Mouse (Mus musculus): ENCODE measurements around the gene Cyp4f37. TPM values are rescaled to one million over a fixed set of nuclear protein-coding genes. Genes with fewer than 3 reads are reported as not detected.
"Not testable (repeated sequence)": the region's sequence is repeated elsewhere in the genome, so short reads cannot be mapped to it uniquely, and the experiment has no call there.

Gene Cyp4f37
- not detected for total RNA-seq (2021)
- long read RNA-seq, experiment 1 = 0 reads
- long read RNA-seq, experiment 2 = 0 reads

DNA sequence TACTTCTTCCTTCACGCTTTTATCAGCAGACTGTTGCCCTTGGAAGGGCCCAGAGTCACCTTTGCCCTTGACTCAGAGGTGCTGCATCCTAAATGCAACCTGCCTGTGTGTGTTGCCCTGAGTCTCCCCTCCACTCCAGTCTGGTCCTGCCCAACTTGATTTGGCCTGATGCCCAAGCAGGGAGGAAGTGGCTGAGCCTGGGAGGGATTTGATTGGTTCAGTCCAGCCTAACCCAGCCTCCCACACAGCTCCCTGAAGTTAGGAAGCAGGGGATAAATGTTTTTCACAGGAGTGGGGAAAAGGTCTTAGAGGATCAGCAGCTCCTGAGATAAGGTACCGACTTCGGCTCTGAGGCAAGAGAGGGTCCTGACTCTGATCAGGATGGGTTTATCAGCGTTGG, at the start of gene Cyp4f37:
Gene Cyp4f37, plus strand, starts transcription at position 292 of the 400 bp plus-strand sequence.
- intact Hi-C loops (cut with DNase I) = loop anchor here (5.0 kb wide), 1 partner anchor 84 kb away; the partner anchor contains the start of gene Cyp4f16
- not testable (repeated sequence) for DNase-seq (ENCODE audit: low spot score in 2 of 2)

DNA sequence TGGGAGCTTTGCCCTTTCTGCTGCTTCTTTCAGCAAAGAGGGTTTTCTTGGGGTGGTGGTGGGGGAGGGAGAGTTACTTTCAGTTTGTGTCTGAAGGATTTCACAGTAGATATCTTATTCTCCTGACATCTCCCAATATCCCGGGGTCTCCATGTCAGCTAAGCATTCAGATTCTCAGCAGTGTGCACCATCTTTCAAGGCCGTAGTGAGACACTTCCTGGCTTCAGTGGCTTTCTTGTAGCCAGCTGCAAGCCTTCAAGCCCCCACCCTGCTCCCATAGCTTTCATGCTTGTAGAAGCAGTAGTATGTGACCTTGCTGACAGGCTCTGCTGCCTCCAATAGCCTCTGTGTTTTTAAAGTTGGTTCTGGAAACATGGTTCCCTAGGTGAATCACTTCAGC, 47.8 kb upstream of the Cyp4f37 start:
- DNase-seq (ENCODE audit: low spot score in 2 of 2); intact Hi-C loops (cut with DNase I): not testable (repeated sequence)

DNA sequence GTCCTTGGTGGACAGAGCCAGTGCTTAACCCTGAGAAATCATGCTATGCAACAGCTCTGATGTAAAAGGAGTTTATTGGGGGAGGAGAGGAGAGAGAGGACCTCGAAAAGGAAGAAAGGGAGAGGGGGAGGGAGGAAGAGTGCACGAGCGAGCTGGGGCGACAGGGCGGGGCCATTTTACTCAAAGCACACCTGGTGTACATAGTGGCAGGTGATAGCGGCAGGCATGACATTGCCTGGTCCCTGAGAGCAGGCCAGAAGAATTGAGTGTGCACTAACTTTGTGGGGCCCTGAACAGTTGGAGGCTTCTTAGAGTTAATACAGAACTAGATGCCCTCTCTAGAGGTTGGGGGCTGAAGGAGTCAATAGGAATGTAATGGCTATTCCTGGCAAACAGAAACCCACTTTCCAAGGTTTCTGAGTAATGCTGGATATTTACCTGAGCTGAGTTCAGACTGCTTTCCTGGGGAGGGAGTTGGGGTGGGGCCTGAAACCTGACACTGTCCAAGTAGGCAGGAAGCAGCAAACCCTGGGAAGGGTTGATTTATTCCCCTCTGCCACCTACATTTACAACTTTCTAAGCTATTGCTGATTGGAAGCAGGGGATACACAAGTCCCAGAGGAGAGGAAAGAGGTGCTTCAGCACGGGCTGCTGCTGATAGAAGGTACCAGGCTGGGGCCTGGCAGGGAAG, 43.5 kb upstream of the Cyp4f37 start:
- DNase-seq (ENCODE audit: low spot score in 2 of 2) = no peak
- intact Hi-C loops (cut with DNase I) = no loop called here

DNA sequence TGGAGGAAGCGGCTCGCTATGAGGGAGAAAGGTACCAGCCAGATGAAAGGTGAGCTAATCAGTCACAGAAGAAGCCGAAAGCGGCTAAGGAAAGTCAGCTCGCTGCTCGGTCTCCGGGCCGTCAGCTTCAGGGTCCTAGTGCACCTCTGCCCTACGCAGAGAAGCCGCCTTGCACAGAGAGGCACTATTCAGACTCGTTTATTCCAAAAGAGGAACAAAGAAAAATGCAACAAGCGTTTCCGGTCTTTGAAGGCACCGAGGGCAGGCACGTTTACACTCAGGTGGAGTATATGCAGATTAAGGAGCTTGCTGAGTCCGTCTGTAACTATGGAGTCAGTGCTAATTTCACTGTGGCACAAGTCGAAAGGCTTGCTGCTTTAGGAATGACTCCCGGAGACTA, 24.6 kb upstream of the Cyp4f37 start:
- intact Hi-C loops (cut with DNase I) = no loop called here
- no peak for DNase-seq (ENCODE audit: low spot score in 2 of 2)

DNA sequence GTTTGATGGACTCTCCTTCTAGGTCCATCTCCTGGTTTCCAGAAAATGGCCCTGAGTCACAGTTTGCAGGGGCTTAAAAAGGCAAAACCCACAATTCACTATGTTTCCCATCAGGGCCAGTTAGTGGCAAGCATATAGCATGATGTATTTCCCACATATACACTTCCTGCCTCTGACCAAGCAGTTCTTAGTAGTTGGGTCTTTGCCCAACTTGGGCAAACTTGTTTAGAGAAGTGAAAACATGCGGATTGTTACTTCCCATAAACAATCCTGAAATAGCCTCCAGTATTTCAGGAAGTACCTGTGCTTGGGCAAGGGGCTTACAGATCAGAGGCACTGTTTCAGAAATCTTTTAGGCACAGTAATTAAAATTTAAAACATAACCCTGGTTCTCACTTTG, 13.1 kb upstream of the Cyp4f37 start:
- intact Hi-C loops (cut with DNase I) = no loop called here
- DNase-seq (ENCODE audit: low spot score in 2 of 2) = peak; percentile 2 to 5

DNA sequence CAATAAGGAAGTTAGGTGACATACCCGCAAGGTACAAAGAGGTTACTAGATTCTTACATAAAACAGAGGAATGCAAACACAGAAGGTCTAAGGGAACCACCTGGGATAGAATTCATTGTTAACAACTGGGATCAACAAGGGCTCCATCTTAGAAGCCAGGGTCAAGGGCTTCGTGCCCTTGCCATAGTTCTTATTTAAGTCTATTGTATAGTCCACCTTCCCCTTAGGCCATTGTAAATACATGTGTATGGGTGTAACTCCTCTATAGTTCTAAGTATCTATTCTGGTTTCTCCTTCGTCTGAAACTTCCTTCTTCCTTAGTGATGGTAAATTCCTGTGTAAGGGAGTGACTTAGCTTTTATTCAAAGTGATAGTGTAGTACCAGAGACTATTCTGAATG, 10.9 kb upstream of the Cyp4f37 start:
- intact Hi-C loops (cut with DNase I); DNase-seq (ENCODE audit: low spot score in 2 of 2): not testable (repeated sequence)

DNA sequence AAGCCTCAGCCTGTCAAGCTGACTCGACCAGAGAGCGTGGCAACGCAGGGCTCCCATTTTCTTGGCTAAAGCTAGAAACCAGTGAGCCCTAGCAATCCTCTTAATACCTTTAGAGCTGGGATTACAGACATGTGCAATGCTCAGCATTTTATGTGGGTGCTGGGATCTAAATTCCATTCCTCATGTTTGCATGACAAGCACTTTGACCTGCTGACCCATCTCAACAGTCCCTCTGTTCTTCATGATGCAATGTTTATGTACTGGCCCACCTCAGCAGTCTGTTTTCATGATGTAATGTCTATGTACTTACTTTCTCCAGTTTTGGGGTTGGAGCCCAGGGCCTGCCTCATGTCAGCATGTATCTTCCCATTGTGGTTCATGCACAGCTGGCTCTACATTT, 10.2 kb upstream of the Cyp4f37 start:
- no peak for DNase-seq (ENCODE audit: low spot score in 2 of 2)
- intact Hi-C loops (cut with DNase I) = no loop called here

DNA sequence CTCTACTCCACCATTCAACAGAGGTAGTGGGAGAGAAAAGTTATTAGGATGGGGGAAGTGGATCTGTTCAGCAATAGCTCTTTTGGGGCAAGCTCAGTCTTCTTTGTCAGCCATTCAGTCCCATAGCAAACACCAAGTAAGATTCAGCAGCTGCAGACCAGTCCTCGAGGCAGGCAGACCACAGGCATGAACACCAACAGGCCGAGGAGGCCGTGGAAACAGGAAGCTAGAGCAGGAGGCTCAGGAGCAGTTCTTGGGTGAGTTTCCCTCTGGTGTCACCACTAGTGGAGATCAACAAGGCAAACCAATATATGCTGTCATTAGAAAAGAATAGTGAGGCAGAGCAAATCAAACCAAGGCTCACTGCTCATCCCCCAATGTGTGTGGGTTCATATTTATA, 8.7 kb upstream of the Cyp4f37 start:
- no peak for DNase-seq (ENCODE audit: low spot score in 2 of 2)
- intact Hi-C loops (cut with DNase I) = no loop called here

DNA sequence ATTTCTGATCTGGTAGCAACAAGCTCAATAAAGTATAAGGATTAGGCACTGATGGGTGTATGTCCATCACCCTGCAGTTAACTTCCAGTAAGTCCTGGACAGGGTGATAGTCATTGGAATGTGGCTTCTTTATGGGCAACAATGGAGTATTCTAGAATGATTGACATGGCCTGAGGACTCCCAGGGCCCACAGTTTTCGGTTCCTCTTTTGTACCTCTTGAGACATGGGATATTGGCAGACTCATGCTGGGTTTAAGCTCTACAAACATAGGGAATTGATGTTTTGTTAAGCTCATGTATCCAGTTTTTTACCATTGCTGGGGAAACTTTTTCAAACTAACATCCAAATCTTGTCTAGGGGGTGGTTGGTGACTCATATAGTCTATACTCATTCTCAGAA, 3.9 kb upstream of the Cyp4f37 start:
- intact Hi-C loops (cut with DNase I) = no loop called here
- DNase-seq (ENCODE audit: low spot score in 2 of 2) = no peak

DNA sequence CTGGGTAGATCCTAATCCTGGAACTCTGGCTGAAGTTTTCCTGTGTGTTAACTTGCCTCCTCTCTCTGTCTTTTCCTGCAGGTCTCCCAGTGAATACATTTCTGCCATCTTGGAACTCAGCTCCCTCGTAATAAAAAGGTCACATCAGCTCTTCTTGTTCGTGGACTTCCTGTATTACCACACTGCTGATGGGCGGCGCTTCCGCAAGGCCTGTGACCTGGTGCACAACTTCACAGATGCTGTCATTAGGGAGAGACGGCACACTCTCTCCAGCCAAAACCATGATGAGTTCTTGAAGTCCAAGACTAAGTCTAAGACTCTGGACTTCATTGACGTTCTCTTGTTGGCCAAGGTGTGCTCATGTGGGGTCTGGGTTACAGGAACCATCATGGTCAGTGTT, 8.6 kb downstream of the Cyp4f37 start:
- DNase-seq (ENCODE audit: low spot score in 2 of 2); intact Hi-C loops (cut with DNase I): not testable (repeated sequence)

DNA sequence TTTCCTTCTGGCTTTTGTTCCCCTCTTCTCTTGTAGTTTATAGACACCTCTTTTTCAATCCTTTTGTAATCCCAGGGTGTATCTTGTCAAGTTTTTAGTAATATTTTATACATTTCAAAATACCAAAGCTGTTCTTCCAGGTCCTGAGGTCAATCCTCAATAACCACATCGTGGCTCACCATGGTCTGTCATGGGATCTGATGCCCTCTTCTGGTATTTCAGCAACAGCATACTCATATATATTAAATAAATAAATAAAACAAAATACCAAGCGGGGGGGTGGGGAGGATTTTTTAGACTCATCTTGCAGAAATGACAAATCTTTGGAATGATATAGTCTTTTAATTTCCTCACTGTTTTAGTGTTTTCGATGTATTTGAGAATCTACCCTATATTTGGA, 10.8 kb downstream of the Cyp4f37 start:
- DNase-seq (ENCODE audit: low spot score in 2 of 2) = no peak
- intact Hi-C loops (cut with DNase I) = no loop called here

DNA sequence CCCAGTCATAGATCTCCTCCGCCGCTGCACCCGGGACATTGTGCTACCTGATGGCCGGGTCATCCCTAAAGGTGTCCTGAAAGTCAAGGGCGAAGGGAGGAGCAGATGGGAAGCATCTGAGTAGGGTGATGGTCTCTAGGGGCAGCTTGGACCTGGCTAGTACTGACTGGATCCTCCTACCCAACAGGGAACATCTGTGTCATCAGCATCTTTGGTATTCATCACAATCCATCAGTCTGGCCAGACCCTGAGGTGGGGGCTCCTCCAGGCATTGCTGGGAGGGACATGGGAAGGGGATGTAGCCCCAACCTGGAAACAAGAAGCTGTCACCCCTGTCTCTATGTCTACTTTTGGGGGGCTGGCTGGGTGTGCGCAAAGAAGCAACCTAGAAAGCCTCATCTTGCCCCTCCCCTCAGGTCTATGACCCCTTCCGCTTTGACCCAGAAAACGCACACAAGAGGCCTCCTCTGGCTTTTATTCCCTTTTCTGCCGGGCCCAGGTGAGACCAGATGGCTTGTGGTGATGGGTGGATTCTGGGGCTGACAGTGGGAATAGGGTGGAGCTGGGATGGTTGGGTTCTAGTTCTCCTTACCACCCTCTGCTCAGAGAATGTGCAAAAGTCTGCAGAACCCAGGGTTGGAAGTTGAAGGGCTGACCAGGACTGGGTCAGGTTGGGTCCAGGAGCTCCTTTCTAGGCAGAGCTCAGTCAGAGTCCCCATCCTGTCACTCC, 13.3 kb downstream of the Cyp4f37 start:
- intact Hi-C loops (cut with DNase I); DNase-seq (ENCODE audit: low spot score in 2 of 2): not testable (repeated sequence)

DNA sequence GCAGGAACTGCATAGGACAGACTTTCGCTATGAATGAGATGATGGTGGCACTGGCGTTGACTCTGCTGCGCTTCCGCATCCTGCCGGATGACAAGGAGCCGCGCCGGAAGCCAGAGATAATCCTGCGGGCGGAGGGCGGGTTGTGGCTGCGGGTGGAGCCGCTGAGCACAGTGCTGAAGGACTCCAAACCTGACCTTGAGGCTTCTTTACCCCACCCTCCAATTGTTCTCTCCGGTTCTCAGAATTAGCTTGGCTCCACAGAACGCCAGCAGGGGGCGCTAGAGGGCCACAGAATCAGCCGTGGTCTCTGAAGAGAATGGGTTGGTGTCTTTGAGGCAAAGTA, 13.8 kb downstream of the Cyp4f37 start:
- intact Hi-C loops (cut with DNase I) = no loop called here
- DNase-seq (ENCODE audit: low spot score in 2 of 2) = peak; percentile 80 to 88

DNA sequence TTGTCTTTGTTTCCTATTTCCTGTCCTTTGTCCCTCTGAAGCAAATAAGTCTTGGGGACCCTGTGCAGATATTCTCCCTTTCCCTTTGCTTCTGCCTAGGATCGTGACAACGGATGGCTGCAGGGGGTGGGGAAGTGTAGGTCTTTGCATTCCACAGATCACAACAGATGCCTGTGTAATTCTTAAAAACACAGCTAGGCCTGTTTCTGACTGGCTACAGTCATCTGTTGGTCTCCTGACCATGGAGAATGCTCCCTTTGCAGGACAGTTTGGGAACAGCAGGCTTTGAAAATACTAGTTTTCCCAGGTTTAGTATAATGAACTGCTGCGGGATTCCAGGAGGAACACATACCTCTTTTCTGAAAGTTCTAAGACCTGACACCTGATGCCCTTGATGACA, 15.2 kb downstream of the Cyp4f37 start:
- intact Hi-C loops (cut with DNase I) = no loop called here

DNA sequence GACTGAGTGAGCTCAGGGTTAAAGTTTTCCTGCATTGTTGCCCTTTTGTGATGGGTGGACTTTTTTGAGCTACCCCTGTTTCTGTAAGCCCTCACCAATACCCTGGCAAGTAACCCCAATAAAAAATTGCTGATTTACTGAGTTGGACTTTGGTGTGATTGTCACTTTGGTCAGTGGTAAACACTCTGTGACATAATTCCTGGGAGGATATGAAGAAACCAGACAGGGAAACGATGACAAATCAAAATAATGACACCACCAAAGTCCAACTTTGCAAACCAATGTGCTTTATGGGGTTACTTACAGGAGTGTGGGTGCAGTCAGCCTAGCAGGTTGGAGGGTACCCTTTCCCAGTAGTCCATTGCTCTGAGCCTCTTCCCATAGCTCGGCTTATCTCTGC, 16.0 kb downstream of the Cyp4f37 start:
- intact Hi-C loops (cut with DNase I) = no loop called here

More for the DNA sequence above, 15.2 kb downstream of the Cyp4f37 start:
- DNase-seq (ENCODE audit: low spot score in 2 of 2) = no peak

DNA sequence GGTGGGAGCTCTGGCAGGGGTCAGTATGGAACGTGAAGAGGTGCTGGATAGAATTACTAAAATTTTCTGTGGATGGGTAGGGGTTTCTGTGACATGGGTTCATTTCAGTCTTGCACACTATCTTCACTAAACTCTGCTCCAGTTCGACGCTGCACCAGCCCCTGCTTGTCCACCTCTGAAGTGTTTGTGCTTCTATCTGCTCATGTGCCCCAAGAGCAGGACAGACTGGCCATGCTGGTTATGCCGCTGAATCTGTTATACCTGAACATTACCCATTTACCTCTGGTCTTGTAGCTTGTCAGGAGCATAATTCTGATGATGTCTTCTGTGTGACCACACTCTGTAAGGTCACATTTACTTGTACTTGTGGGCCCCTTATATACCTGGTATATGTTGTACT, 25.5 kb downstream of the Cyp4f37 start:
- intact Hi-C loops (cut with DNase I) = no loop called here
- DNase-seq (ENCODE audit: low spot score in 2 of 2) = no peak

More for the DNA sequence above, 16.0 kb downstream of the Cyp4f37 start:
- DNase-seq (ENCODE audit: low spot score in 2 of 2) = no peak

DNA sequence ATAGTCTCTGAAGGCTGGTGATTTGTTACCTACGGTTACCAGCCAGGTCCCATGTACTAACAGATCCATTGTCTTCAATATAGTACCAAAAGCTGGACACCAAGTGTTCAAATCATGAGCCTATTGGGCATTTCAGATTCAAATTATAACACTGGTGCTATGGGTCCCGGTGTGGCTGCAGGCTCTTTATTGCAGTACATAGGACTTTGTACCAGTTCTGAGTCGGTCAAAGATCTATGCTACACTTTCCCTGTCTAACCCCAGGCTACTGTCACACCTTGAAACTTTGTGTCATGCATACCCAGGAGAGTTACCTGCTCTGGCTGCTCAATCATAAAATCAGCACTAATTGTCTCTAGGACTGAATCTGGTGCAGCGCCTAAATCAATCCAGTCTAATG, 32.8 kb downstream of the Cyp4f37 start:
- intact Hi-C loops (cut with DNase I) = no loop called here
- DNase-seq (ENCODE audit: low spot score in 2 of 2) = no peak

DNA sequence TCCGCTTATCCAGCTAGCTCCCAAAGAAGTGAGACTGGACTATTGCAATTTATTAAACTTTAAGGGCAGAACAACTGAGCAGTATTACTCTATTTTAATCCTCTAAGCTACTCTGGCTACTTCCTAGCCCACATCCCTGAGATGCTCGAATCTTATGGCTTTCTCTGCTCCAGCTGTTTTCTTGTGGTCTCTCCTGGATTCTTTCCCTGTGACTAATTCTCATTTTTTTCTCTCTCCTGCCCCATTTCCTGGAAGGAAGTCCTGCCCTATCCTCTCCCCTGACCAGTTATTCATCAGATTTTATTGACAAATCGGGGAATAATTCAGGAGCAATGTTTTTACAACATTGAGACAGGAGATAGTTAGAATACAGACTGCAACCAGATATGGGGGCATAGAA, 35.9 kb downstream of the Cyp4f37 start:
- intact Hi-C loops (cut with DNase I) = no loop called here
- no peak for DNase-seq (ENCODE audit: low spot score in 2 of 2)

DNA sequence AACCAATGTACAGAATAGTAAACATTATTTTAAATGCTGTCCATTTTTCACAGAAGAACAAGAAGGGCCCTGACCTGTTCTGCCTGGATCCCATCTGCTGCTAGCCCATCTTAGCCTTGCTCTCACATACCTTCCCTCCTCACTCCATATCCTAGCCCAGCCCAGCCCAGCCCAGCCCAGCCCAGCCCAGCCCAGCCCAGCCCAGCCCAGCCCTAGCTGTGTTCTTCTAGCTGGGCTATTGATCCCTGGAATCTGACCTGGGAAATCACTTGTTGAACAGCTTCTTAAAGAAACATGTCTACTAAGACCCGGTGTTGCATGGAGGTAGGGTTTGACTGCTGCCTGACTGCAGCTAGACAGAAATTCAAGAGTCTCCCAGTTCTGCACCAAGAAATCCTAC, 37.1 kb downstream of the Cyp4f37 start:
- intact Hi-C loops (cut with DNase I) = no loop called here

DNA sequence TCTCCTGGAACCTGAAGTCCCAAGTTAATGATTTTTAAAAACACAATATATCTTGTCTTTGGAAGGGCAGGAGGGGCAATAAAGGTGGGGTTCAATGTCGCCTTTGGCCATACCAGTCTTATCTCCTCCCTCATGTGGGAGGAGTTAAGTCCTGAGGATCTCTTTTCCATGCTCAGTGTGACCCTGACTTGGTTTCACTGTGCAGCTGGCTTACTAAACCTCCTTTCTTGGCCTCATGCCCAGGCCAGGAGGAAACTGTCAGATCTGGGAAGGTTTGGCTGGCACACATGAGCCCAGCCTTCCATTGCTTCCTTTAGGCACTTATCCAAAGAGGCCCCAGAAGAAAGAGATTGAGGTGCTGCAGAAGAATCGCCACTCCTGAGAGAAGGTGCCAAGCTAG, 37.6 kb downstream of the Cyp4f37 start, which contains the start of gene Cyp4f40:
Gene Cyp4f40, plus strand, starts transcription at position 189 of the 400 bp plus-strand sequence.
- intact Hi-C loops (cut with DNase I) = no loop called here
- peak; percentile 8 for DNase-seq (ENCODE audit: low spot score in 2 of 2)

More for the DNA sequence above, 37.1 kb downstream of the Cyp4f37 start:
- DNase-seq (ENCODE audit: low spot score in 2 of 2) = no peak

DNA sequence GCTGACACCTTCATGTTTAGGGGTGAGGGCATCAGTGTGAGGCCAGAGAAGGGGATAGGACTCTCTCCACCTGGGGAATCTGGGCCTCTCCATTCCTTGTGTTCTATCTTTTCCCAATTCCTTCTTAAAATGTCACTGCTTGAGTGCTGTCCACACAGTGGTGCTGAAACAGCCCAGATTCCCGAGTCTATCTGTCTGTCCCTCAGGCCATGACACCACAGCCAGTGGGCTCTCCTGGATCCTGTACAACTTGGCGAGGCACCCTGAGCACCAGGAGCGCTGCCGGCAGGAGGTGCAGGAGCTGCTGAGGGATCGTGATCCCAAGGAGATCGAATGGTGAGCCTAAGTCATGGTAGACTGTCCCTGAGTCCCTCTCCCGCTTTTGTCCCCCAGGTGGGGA, 52.9 kb downstream of the Cyp4f37 start:
- intact Hi-C loops (cut with DNase I) = no loop called here
- no peak for DNase-seq (ENCODE audit: low spot score in 2 of 2)

Data from left cerebral cortex, postnatal 14 days (tissue).